Mouse (Mus musculus) myocyte (in vitro differentiated cells): ENCODE data around the gene Tjp2.

Experiments
- MYOD1 ChIP-seq, 3 experiments: IDR thresholded peaks; one replicate each; pipeline ENCODE4 v1.6.1; 2011; ENCODE audit warnings: control low read depth in 2 of 3, low read depth in 2 of 3, mild to moderate bottlenecking in 2 of 3, moderate library complexity in 1 of 3; ENCODE audit not compliant: insufficient read length in 2 of 3, control insufficient read depth in 1 of 3
- POLR2A ChIP-seq: IDR thresholded peaks from one replicate; pipeline ENCODE4 v1.6.1; 2011; ENCODE audit warnings: low read depth, mild to moderate bottlenecking, control low read depth, moderate library complexity; ENCODE audit not compliant: insufficient read length
- SRF ChIP-seq: IDR thresholded peaks from one replicate; pipeline ENCODE4 v1.6.1; 2011; ENCODE audit warnings: low read depth; ENCODE audit not compliant: control insufficient read depth, insufficient read length
- TCF12 ChIP-seq: IDR thresholded peaks from one replicate; pipeline ENCODE4 v1.6.1; 2011; ENCODE audit warnings: mild to moderate bottlenecking, control low read depth; ENCODE audit not compliant: poor library complexity, insufficient read depth, severe bottlenecking
- TCF3 ChIP-seq: IDR thresholded peaks from one replicate; pipeline ENCODE4 v1.6.1; 2011; ENCODE audit warnings: low read depth, control low read depth; ENCODE audit not compliant: insufficient read length
- USF1 ChIP-seq: IDR thresholded peaks from one replicate; pipeline ENCODE4 v1.6.1; 2011; ENCODE audit warnings: low read depth, mild to moderate bottlenecking, control low read depth, moderate library complexity

GRCm38 (mm10) chr19:24122647-24123046 lies 102.2 kb downstream of the Tjp2 start:
- TF ChIP-seq POLR2A (no peak), USF1 (no peak), MYOD1 (IDR thresholded peaks at IDR 0.05; ENCODE audit: control insufficient read depth in 1 of 3, insufficient read length in 2 of 3, low read depth in 2 of 3) (no peak), TCF3 (no peak), TCF12 (no peak), SRF (no peak)
